Mouse (Mus musculus): ENCODE measurements at regions not wholly inside any gene's neighbourhood (a gene's known extent, or its start where the extent isn't known, plus 50 kb on each side); places are given as distances from the start of the nearest gene placed in this dataset.

DNA sequence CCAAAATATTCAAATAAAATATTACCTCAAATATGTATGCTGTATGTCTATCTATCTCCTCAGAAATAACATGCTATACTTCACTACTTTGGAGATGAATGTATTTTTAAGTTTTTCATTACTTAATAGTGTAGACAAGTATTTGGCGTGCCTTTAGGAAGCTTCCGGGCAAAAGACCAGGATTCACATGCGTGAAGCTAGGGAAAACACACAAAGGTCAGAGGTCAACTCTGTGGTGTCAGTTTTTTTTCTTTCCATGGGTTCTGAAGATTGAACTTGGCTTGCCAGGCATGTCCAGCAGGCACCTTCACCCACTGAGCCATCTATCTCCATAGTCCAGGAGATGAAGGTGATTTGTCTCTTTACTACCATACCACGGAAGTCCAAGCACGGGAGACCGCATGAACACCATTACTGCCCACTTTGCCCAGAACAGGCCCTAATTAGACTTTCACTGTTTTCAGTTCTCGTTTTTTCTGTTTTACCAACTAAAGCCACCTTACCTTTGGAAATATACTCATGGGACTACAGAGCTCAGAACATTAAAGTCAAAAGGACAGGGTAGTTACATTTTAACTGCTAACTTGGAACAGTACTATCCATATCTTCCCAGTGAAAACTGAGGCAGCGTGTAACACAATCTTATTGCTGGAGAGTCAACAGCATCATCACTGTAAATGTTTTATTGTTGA, 76.9 kb upstream of the Ak4 start:
- Histone ChIP-seq H3K27ac (ENCODE audit: insufficient read depth, low read depth, low read length) (peak overlapping the region; percentile 69), H3K27me3 (replicated peaks; ENCODE audit: control insufficient read depth, insufficient read depth, low read length) (no peaks in the 10 kb centered on the region), H3K4me3 (ENCODE audit: insufficient read depth, low read depth, low read length) (no peak overlapping the region), H3K4me1 (ENCODE audit: control insufficient read depth, insufficient read depth, low read length) (peaks cover 6% of the 10 kb centered on the region; the same call in 1 of the 2 replicates), H3K36me3 (ENCODE audit: control insufficient read depth, insufficient read depth, low read length) (peaks cover 9% of the 10 kb centered on the region)
- WGBS = 62% methylated on average over 8 of the region's 8 CpGs
- peak; percentile 34 for DNase-seq
- TF ChIP-seq CTCF (conservative IDR thresholded peaks at IDR 0.05; ENCODE audit: insufficient read depth, insufficient read length, low read depth, low read length) = no peak
- no peak for TF ChIP-seq POLR2A (IDR thresholded peaks at IDR 0.05; ENCODE audit: low read depth, low read length)

DNA sequence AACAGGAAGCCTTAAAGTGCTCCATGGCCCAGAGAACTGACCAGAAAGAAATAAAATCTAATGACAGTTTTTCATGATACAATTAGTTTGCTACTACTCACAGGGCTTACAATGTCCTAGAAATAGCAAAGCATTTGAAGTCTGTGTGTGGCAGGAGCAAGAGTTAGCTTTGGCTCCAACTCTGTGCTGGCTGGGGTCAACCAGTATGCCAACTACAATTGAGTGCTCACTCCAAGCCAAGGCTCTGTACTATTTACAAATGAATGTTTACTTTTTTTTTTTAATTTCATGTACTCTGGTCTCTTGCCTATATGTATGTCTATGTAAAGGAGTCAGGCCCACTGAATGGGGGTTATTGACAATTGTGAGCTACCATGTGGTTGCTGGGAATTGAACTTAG, 75.7 kb upstream of the Jak1 start:
- Histone ChIP-seq H3K27me3 (replicated peaks; ENCODE audit: control insufficient read depth, insufficient read depth, low read length) (no peaks in the 10 kb centered on the region), H3K27ac (ENCODE audit: insufficient read depth, low read depth, low read length) (no peak overlapping the region), H3K4me3 (ENCODE audit: insufficient read depth, low read depth, low read length) (no peak overlapping the region), H3K36me3 (ENCODE audit: control insufficient read depth, insufficient read depth, low read length) (peaks cover 7% of the 10 kb centered on the region), H3K4me1 (ENCODE audit: control insufficient read depth, insufficient read depth, low read length) (peaks cover 6% of the 10 kb centered on the region; the same call in 1 of the 2 replicates)
- DNase-seq = no peak
- TF ChIP-seq CTCF (conservative IDR thresholded peaks at IDR 0.05; ENCODE audit: insufficient read depth, insufficient read length, low read depth, low read length) (no peak), POLR2A (IDR thresholded peaks at IDR 0.05; ENCODE audit: low read depth, low read length) (no peak)

DNA sequence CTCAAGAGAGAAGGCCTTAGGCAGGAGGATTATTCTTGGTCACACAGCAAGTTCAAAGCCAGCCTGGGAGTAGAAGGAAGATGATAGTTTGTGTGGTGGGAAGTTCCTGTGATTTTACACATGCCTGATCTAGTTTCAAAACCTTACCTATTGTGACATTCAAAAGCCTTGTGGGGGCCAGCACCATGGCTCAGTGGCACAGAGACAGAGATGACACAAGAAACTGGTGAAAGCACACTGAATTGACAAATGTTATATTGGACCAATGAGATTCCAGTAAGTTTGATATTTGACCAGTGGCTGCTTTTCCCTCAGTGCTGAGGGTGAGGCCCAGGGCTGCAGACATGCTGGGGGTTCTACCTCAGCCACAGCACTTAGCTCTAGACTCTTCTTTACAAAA, 73.1 kb upstream of the Jak1 start:
- TF ChIP-seq POLR2A (IDR thresholded peaks at IDR 0.05; ENCODE audit: low read depth, low read length) = no peak
- no peak for TF ChIP-seq CTCF (conservative IDR thresholded peaks at IDR 0.05; ENCODE audit: insufficient read depth, insufficient read length, low read depth, low read length)
- Histone ChIP-seq H3K4me1 (ENCODE audit: control insufficient read depth, insufficient read depth, low read length) (peaks cover 11% of the 10 kb centered on the region; the same call in 1 of the 2 replicates), H3K36me3 (ENCODE audit: control insufficient read depth, insufficient read depth, low read length) (no peaks in the 10 kb centered on the region; the same call in 1 of the 2 replicates), H3K27me3 (replicated peaks; ENCODE audit: control insufficient read depth, insufficient read depth, low read length) (no peaks in the 10 kb centered on the region), H3K4me3 (ENCODE audit: insufficient read depth, low read depth, low read length) (no peak overlapping the region), H3K27ac (ENCODE audit: insufficient read depth, low read depth, low read length) (no peak overlapping the region)
- DNase-seq = no peak

DNA sequence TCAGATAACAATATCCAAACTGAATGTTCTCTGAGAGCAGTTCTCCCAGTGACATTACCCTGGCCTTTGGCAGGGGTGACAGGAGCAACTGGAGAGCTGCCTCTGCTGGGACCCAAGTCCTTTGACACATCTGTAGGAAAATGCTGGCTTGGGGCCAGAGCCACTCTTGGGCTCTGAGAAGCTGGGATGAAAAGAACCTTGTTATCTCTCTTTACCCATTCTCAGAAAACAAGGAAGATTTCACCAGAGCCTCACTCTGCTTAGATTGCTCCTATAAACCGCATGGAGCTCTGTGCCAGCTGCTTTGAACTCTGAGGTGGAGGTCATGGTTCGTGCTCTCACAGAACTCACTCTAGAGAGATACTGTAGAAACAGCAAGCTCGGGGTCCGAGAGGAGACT, 71.7 kb upstream of the Jak1 start:
- no peak for TF ChIP-seq POLR2A (IDR thresholded peaks at IDR 0.05; ENCODE audit: low read depth, low read length)
- no peak for TF ChIP-seq CTCF (conservative IDR thresholded peaks at IDR 0.05; ENCODE audit: insufficient read depth, insufficient read length, low read depth, low read length)
- no peak overlapping the region for H3K27ac ChIP-seq (ENCODE audit: insufficient read depth, low read depth, low read length)
- peak; percentile 36 for DNase-seq
- no peak overlapping the region for H3K4me3 ChIP-seq (ENCODE audit: insufficient read depth, low read depth, low read length)
- no peaks in the 10 kb centered on the region for H3K36me3 ChIP-seq (ENCODE audit: control insufficient read depth, insufficient read depth, low read length)
- H3K27me3 ChIP-seq (replicated peaks; ENCODE audit: control insufficient read depth, insufficient read depth, low read length) = no peaks in the 10 kb centered on the region
- 43% methylated on average over 4 of the region's 4 CpGs for WGBS
- H3K4me1 ChIP-seq (ENCODE audit: control insufficient read depth, insufficient read depth, low read length) = peaks cover 5% of the 10 kb centered on the region; the same call in 1 of the 2 replicates

DNA sequence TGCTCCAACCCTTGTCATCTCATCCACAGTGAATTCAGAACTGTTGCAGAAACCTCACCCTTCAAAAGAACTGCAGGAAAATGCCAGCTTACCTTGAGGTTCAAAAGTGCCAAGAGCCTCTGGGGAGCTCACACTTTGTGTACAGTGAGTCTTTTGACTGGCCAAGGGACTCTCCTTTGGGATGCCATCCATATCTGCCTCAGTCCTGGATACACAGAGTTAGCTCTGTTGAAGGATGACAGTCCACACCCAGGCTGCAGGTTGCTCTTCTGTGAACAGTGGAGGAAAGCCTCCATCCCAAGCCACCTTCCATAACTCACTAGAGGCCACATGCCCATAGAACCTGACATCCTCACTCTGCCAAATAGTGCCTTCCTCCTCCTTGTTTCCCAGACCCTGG, 71.3 kb upstream of the Jak1 start:
- no peak for DNase-seq
- H3K4me1 ChIP-seq (ENCODE audit: control insufficient read depth, insufficient read depth, low read length) = peaks cover 5% of the 10 kb centered on the region; the same call in 1 of the 2 replicates
- no peak overlapping the region for H3K27ac ChIP-seq (ENCODE audit: insufficient read depth, low read depth, low read length)
- TF ChIP-seq POLR2A (IDR thresholded peaks at IDR 0.05; ENCODE audit: low read depth, low read length) = no peak
- no peak for TF ChIP-seq CTCF (conservative IDR thresholded peaks at IDR 0.05; ENCODE audit: insufficient read depth, insufficient read length, low read depth, low read length)
- H3K27me3 ChIP-seq (replicated peaks; ENCODE audit: control insufficient read depth, insufficient read depth, low read length) = no peaks in the 10 kb centered on the region
- no peak overlapping the region for H3K4me3 ChIP-seq (ENCODE audit: insufficient read depth, low read depth, low read length)
- H3K36me3 ChIP-seq (ENCODE audit: control insufficient read depth, insufficient read depth, low read length) = no peaks in the 10 kb centered on the region

DNA sequence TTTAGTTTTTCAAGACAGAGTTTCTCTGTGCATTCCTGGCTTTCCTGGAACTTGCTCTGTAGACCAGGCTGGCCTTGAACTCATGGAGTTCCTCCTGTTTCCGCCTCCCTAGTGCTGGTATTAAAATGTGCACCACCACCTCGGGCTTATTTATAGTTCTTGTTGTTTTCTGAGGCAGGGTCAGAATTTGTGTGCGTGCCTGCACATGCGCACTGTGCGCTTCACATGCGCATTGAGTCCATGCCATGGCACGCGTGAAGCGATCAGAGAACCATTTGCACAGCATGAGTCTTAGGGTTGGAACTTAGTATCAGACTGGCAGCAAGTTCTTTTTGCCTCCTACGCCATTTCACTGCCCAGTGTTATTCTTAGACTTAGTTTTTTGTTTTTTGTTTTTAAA, 68.8 kb upstream of the Jak1 start:
- 96% methylated on average over 10 of the region's 10 CpGs for WGBS
- Histone ChIP-seq H3K36me3 (ENCODE audit: control insufficient read depth, insufficient read depth, low read length) (no peaks in the 10 kb centered on the region), H3K27ac (ENCODE audit: insufficient read depth, low read depth, low read length) (no peak overlapping the region), H3K4me3 (ENCODE audit: insufficient read depth, low read depth, low read length) (no peak overlapping the region), H3K4me1 (ENCODE audit: control insufficient read depth, insufficient read depth, low read length) (peaks cover 5% of the 10 kb centered on the region; the same call in 1 of the 2 replicates), H3K27me3 (replicated peaks; ENCODE audit: control insufficient read depth, insufficient read depth, low read length) (no peaks in the 10 kb centered on the region)
- DNase-seq = no peak
- no peak for TF ChIP-seq POLR2A (IDR thresholded peaks at IDR 0.05; ENCODE audit: low read depth, low read length)
- TF ChIP-seq CTCF (conservative IDR thresholded peaks at IDR 0.05; ENCODE audit: insufficient read depth, insufficient read length, low read depth, low read length) = no peak

DNA sequence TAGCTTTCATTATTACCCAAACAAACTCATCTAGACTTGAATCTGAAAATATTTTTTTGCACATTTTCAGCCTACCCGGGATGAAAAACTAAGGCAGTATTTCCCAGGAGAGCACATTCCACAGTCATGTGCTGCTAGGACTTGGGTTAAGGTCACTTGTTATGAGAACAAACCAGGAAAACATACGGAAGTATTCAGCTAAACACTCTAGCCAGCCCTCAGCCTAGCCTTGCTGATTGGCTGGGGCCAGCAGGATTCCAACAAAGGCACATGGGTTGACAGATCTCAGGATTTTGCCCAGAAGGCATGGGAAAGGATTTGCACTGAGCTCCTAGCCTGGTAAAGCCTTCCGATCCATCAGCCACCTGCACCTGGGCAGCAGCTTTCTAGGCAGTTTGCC, 68.0 kb upstream of the Jak1 start:
- H3K27ac ChIP-seq (ENCODE audit: insufficient read depth, low read depth, low read length) = peak overlapping the region; percentile 34
- peak; percentile 76 for DNase-seq
- H3K4me3 ChIP-seq (ENCODE audit: insufficient read depth, low read depth, low read length) = no peak overlapping the region
- TF ChIP-seq CTCF (conservative IDR thresholded peaks at IDR 0.05; ENCODE audit: insufficient read depth, insufficient read length, low read depth, low read length) (no peak), POLR2A (IDR thresholded peaks at IDR 0.05; ENCODE audit: low read depth, low read length) (no peak)
- H3K36me3 ChIP-seq (ENCODE audit: control insufficient read depth, insufficient read depth, low read length) = no peaks in the 10 kb centered on the region
- no peaks in the 10 kb centered on the region for H3K27me3 ChIP-seq (replicated peaks; ENCODE audit: control insufficient read depth, insufficient read depth, low read length)
- peaks cover 5% of the 10 kb centered on the region; the same call in 1 of the 2 replicates for H3K4me1 ChIP-seq (ENCODE audit: control insufficient read depth, insufficient read depth, low read length)
- 26% methylated on average over 3 of the region's 3 CpGs for WGBS
